Mouse (Mus musculus) testis, adult 2 months (tissue): ENCODE measurements around the gene Lrrc28.

Experiments
- CTCF ChIP-seq: fragments of 200-500 bp; IDR thresholded peaks from 2 replicates; pipeline ENCODE4 v1.5.1; 2012; ENCODE audit warnings: low read depth, mild to moderate bottlenecking, inconsistent platforms, low read length, moderate library complexity; ENCODE audit not compliant: control insufficient read depth, insufficient read depth, insufficient replicate concordance
- POLR2A ChIP-seq: fragments of 200-500 bp; IDR thresholded peaks from 2 replicates; pipeline ENCODE4 v1.6.1; 2012; ENCODE audit warnings: low read depth, mild to moderate bottlenecking, inconsistent platforms, low read length, moderate library complexity; ENCODE audit not compliant: control insufficient read depth

DNA sequence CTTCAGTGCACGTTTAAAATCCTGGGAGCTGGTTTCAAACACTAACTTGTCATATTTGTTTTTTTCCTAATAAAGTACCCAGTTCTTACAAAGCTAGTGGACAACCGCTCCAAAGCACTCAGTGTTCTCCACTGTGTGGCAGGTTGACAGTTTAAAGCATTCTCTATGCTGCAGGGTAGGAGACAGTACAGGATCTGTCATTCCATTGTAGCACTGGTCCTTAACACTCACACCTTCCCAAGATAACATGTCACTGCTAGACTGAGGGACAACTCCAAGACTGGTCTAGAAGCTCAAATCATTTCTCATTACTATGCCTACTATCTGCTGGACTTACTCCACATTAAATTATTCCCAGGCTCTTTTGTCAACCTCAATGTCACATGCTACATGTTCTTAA, 90.2 kb downstream of the Lrrc28 start:
- TF ChIP-seq CTCF (no peak), POLR2A (no peak)
